Mouse (Mus musculus): ENCODE measurements at regions not wholly inside any gene's neighbourhood (a gene's known extent, or its start where the extent isn't known, plus 50 kb on each side); places are given as distances from the start of the nearest gene placed in this dataset.

DNA sequence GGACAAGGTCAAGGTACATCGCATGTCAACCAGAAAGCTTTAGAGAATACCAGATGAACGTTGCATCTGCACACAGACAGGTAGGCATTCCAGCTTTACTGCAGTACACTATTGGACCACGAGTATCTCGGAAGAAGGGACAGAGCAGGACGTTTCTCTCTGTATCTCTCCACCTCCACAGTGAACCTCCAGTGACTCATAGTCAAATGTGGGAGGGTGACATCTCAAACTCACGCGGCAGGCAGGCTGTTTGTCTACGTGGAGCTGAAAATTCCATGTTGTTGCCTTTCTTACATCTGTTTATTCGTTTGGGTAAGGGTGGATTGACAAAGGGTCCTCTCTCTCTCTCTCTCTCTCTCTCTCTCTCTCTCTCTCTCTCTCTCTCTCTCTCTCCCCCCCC is 463.6 kb downstream of the Kcnj2 start:
- H3K4me3 ChIP-seq (ENCODE audit: low read depth, low read length) = no peak overlapping the region
- no peaks in the 10 kb centered on the region for H3K36me3 ChIP-seq (ENCODE audit: control insufficient read depth, insufficient read depth, low read length)
- no peaks in the 10 kb centered on the region for H3K9me3 ChIP-seq (ENCODE audit: control insufficient read depth, low read length)
- H3K9ac ChIP-seq (replicated peaks; ENCODE audit: low read depth, low read length) = no peak overlapping the region
- no peaks in the 10 kb centered on the region for H3K27me3 ChIP-seq (ENCODE audit: control insufficient read depth, insufficient read depth, low read length)
- no peak overlapping the region for H3K4me2 ChIP-seq (ENCODE audit: low read depth, low read length)
- H3K27ac ChIP-seq (ENCODE audit: low read depth, low read length) = no peak overlapping the region
- no peaks in the 10 kb centered on the region for H3K4me1 ChIP-seq (ENCODE audit: control insufficient read depth, insufficient read depth, low read length)
- 84% methylated on average over 9 of the region's 9 CpGs for WGBS
- ATAC-seq (ENCODE audit: low read depth) = no peak

DNA sequence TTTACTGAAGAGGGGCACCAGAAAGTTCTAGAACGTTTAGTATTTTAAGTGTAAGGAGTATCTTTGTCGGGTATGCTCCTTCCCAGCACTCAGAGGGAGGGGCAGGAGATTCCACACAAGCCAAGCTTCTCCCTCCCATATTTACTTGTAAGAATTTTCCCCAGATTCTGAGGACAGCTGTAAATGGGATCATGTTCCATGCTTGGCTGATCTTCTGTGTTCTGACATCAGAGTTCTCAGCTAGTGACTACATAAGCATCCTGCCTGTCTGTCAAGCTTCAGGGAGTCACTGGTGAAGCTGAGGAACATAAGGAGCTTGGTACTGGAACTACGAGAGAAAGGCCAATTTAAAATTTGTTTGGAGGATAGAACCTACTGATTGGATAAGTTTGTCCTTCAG is 464.9 kb downstream of the Kcnj2 start:
- Histone ChIP-seq H3K27me3 (ENCODE audit: control insufficient read depth, insufficient read depth, low read length) (no peaks in the 10 kb centered on the region), H3K9me3 (ENCODE audit: control insufficient read depth, low read length) (no peaks in the 10 kb centered on the region), H3K36me3 (ENCODE audit: control insufficient read depth, insufficient read depth, low read length) (no peaks in the 10 kb centered on the region), H3K27ac (ENCODE audit: low read depth, low read length) (no peak overlapping the region), H3K4me2 (ENCODE audit: low read depth, low read length) (no peak overlapping the region), H3K9ac (replicated peaks; ENCODE audit: low read depth, low read length) (no peak overlapping the region), H3K4me3 (ENCODE audit: low read depth, low read length) (no peak overlapping the region), H3K4me1 (ENCODE audit: control insufficient read depth, insufficient read depth, low read length) (no peaks in the 10 kb centered on the region)
- 76% methylated on average over 3 of the region's 3 CpGs for WGBS
- no peak for ATAC-seq (ENCODE audit: low read depth)

DNA sequence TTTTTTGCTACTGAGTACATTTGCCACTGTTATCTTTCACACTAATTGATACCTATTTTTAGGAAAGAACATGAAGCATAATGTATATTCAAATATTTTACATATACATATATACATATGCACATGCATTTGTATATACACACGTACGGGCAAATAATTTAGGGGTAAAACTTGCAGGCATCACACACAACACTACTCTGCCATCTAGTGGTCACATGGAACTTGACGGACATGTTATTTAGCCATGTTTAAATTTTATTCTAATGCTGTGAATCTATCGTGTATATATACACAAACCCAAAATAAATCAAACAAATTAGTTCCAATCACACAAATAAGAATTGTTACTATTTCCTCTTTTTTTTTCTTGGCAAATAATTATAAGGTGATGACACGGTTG is 466.5 kb downstream of the Kcnj2 start:
- no peak overlapping the region for H3K4me2 ChIP-seq (ENCODE audit: low read depth, low read length)
- no peaks in the 10 kb centered on the region for H3K4me1 ChIP-seq (ENCODE audit: control insufficient read depth, insufficient read depth, low read length)
- H3K27me3 ChIP-seq (ENCODE audit: control insufficient read depth, insufficient read depth, low read length) = no peaks in the 10 kb centered on the region
- H3K27ac ChIP-seq (ENCODE audit: low read depth, low read length) = no peak overlapping the region
- H3K36me3 ChIP-seq (ENCODE audit: control insufficient read depth, insufficient read depth, low read length) = no peaks in the 10 kb centered on the region
- no peak overlapping the region for H3K9ac ChIP-seq (replicated peaks; ENCODE audit: low read depth, low read length)
- H3K4me3 ChIP-seq (ENCODE audit: low read depth, low read length) = no peak overlapping the region
- H3K9me3 ChIP-seq (ENCODE audit: control insufficient read depth, low read length) = no peaks in the 10 kb centered on the region
- 31% methylated on average over 5 of the region's 5 CpGs for WGBS
- ATAC-seq (ENCODE audit: low read depth) = no peak; the same call in 1 of the 2 replicates

DNA sequence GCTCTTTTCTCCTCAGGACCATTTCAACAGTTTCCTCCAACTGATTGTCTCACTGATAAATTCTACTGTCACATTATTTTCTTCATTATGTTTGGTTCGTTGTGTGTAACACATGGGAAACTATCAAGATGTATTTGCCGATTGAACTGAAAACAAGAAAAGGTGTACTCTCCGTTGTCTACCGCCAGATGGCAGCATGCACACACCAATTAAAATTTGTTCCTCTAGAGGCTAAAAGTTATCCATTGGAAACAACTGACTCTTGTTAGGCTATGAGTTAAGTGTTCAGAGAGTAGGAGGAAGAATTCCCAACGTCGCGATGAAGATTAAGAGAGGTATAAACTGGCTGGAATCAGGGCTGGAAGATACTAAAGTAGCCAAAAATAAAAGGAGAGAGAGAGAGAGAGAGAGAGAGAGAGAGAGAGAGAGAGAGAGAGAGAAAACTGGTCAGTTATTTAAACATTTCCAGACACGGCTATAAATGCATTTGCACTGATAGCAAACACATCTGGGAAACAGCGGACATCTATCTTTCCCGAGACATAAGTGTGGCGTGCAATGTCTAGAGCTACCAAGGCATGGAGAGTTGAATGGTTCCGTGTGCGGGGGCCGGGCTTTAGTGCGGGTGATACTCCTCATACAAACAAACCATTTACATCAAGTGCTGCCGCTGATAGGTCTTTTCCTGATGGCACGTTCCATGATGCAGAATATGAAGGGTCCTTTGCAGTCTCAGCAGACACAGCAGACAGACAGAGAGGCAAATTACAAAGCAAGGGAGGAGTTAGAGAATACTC is 470.3 kb downstream of the Kcnj2 start:
- Histone ChIP-seq H3K9ac (replicated peaks; ENCODE audit: low read depth, low read length) (no peak overlapping the region), H3K27me3 (ENCODE audit: control insufficient read depth, insufficient read depth, low read length) (no peaks in the 10 kb centered on the region), H3K4me3 (ENCODE audit: low read depth, low read length) (no peak overlapping the region), H3K27ac (ENCODE audit: low read depth, low read length) (no peak overlapping the region), H3K4me1 (ENCODE audit: control insufficient read depth, insufficient read depth, low read length) (no peaks in the 10 kb centered on the region), H3K9me3 (ENCODE audit: control insufficient read depth, low read length) (no peaks in the 10 kb centered on the region), H3K36me3 (ENCODE audit: control insufficient read depth, insufficient read depth, low read length) (no peaks in the 10 kb centered on the region), H3K4me2 (ENCODE audit: low read depth, low read length) (no peak overlapping the region)
- no peak for ATAC-seq (ENCODE audit: low read depth)
- WGBS = 45% methylated on average over 17 of the region's 17 CpGs

DNA sequence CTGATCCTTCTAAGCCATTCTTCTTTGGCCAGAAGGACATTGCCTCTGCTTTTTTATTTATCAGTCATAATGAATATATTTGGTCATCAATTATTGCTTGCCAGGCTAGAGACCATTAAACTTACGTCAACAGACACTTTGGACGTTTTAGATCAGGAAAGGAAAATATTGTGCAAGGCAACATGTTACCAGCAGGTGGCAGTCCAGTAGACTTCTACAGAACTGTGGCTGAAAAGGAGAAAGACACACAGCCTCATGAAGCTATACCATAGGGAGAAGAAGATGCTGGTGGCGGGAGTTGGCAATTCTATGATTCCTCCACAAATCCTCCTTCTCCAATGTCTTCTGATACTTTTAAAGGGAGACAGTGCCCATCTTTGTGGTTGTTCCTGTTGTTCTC is 471.7 kb downstream of the Kcnj2 start:
- Histone ChIP-seq H3K4me3 (ENCODE audit: low read depth, low read length) (no peak overlapping the region), H3K27me3 (ENCODE audit: control insufficient read depth, insufficient read depth, low read length) (no peaks in the 10 kb centered on the region), H3K36me3 (ENCODE audit: control insufficient read depth, insufficient read depth, low read length) (no peaks in the 10 kb centered on the region), H3K9ac (replicated peaks; ENCODE audit: low read depth, low read length) (no peak overlapping the region), H3K4me1 (ENCODE audit: control insufficient read depth, insufficient read depth, low read length) (no peaks in the 10 kb centered on the region), H3K9me3 (ENCODE audit: control insufficient read depth, low read length) (no peaks in the 10 kb centered on the region), H3K4me2 (ENCODE audit: low read depth, low read length) (no peak overlapping the region), H3K27ac (ENCODE audit: low read depth, low read length) (no peak overlapping the region)
- ATAC-seq (ENCODE audit: low read depth) = no peak
- WGBS = 21% methylated on average over 3 of the region's 3 CpGs

DNA sequence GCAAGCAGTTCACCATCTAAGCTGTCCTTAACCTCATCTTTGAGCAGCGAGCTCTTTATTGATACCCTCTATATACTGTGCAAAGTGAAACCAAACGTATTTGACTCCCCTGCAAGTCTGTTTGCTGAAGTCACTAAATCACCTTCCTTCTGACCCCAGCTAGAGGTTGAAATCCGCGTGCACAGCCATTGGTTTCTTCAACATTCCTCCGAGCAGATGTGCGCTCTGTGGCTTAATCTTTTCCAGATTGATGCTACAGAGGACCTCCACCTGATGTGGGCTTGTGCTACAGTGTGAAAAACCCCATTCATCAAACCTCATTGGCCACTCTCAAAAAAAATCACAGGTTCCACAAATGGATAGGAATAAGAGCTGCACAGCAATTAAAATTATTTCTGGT is 474.0 kb downstream of the Kcnj2 start:
- Histone ChIP-seq H3K4me1 (ENCODE audit: control insufficient read depth, insufficient read depth, low read length) (no peaks in the 10 kb centered on the region), H3K36me3 (ENCODE audit: control insufficient read depth, insufficient read depth, low read length) (no peaks in the 10 kb centered on the region), H3K4me3 (ENCODE audit: low read depth, low read length) (no peak overlapping the region), H3K4me2 (ENCODE audit: low read depth, low read length) (no peak overlapping the region), H3K9ac (replicated peaks; ENCODE audit: low read depth, low read length) (no peak overlapping the region), H3K27ac (ENCODE audit: low read depth, low read length) (no peak overlapping the region), H3K27me3 (ENCODE audit: control insufficient read depth, insufficient read depth, low read length) (no peaks in the 10 kb centered on the region), H3K9me3 (ENCODE audit: control insufficient read depth, low read length) (no peaks in the 10 kb centered on the region)
- ATAC-seq (ENCODE audit: low read depth) = no peak
- WGBS = 69% methylated on average over 6 of the region's 6 CpGs

DNA sequence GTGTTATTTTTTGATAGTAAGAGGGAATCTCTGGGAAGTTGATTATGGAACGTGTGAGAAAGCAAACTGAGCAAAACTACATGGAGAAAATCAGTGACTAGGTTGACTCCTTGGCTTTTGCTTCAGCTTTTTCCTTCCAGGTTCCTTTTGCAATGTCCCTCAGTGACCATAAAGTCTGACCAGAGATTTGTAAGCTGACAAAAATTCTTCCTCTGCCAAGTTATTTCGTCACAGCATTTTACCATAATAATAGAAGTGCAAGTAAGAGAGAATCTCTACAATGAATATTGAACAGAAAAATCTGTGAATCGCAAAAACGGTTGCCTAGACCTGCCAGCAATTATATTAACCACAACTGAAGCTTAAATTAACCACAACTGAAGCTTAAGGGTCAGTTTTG is 479.3 kb downstream of the Kcnj2 start:
- Histone ChIP-seq H3K9ac (replicated peaks; ENCODE audit: low read depth, low read length) (no peak overlapping the region), H3K4me2 (ENCODE audit: low read depth, low read length) (no peak overlapping the region)
- ATAC-seq (ENCODE audit: low read depth) = no peak

DNA sequence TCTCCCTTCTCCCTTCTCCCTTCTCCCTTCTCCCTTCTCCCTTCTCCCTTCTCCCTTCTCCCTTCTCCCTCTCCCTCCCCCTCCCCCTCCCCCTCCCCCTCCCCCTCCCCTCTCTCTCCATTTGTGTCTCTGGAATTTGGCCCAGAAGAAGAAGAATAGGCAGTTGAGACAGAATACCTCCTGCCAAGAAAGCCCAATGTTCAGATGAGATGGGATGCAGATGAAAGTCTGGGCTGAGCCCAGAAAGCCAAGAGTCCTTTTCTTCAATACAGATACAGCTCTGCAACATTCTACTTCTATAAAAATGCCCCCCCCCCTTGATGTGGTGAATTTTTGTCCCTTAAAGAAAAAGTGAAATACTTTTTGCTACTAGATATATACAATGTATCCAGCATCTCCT is 489.2 kb downstream of the Kcnj2 start:
- H3K27me3 ChIP-seq (ENCODE audit: control insufficient read depth, insufficient read depth, low read length) = no peaks in the 10 kb centered on the region
- no peak for ATAC-seq (ENCODE audit: low read depth)
- no peak overlapping the region for H3K27ac ChIP-seq (ENCODE audit: low read depth, low read length)
- no peak overlapping the region for H3K4me3 ChIP-seq (ENCODE audit: low read depth, low read length)
- no peak overlapping the region for H3K9ac ChIP-seq (replicated peaks; ENCODE audit: low read depth, low read length)
- H3K4me1 ChIP-seq (ENCODE audit: control insufficient read depth, insufficient read depth, low read length) = peaks cover 5% of the 10 kb centered on the region; the same call in 1 of the 2 replicates
- no peaks in the 10 kb centered on the region for H3K36me3 ChIP-seq (ENCODE audit: control insufficient read depth, insufficient read depth, low read length)
- no peak overlapping the region for H3K4me2 ChIP-seq (ENCODE audit: low read depth, low read length)
- H3K9me3 ChIP-seq (ENCODE audit: control insufficient read depth, low read length) = no peaks in the 10 kb centered on the region

More for the DNA sequence above, 479.3 kb downstream of the Kcnj2 start:
- Histone ChIP-seq H3K4me3 (ENCODE audit: low read depth, low read length) (no peak overlapping the region), H3K36me3 (ENCODE audit: control insufficient read depth, insufficient read depth, low read length) (no peaks in the 10 kb centered on the region), H3K4me1 (ENCODE audit: control insufficient read depth, insufficient read depth, low read length) (no peaks in the 10 kb centered on the region), H3K9me3 (ENCODE audit: control insufficient read depth, low read length) (no peaks in the 10 kb centered on the region), H3K27ac (ENCODE audit: low read depth, low read length) (no peak overlapping the region), H3K27me3 (ENCODE audit: control insufficient read depth, insufficient read depth, low read length) (no peaks in the 10 kb centered on the region)
- 88% methylated on average over 4 of the region's 4 CpGs for WGBS

DNA sequence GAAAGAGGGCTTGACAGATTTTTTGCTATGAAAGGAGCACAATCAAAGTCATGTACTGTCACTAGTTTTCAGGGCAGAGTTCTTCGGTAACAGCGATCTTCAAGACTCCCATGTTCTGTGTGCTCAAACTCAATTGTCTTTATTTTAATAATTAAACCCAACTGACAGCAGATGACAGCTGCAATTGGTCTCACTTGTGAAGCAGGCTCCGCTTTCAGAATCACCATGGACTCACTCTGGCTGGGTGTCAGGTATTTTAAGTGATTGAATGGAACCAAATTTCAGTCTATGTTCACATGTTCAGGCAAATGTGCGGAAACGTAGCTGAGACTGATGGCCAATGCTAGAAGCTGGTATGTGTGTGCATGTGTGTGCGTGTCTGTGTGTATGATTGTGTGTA is 489.7 kb downstream of the Kcnj2 start:
- Histone ChIP-seq H3K4me1 (ENCODE audit: control insufficient read depth, insufficient read depth, low read length) (peaks cover 5% of the 10 kb centered on the region; the same call in 1 of the 2 replicates), H3K9me3 (ENCODE audit: control insufficient read depth, low read length) (no peaks in the 10 kb centered on the region), H3K27ac (ENCODE audit: low read depth, low read length) (no peak overlapping the region), H3K27me3 (ENCODE audit: control insufficient read depth, insufficient read depth, low read length) (no peaks in the 10 kb centered on the region), H3K4me2 (ENCODE audit: low read depth, low read length) (no peak overlapping the region), H3K36me3 (ENCODE audit: control insufficient read depth, insufficient read depth, low read length) (no peaks in the 10 kb centered on the region), H3K4me3 (ENCODE audit: low read depth, low read length) (no peak overlapping the region), H3K9ac (replicated peaks; ENCODE audit: low read depth, low read length) (no peak overlapping the region)
- ATAC-seq (ENCODE audit: low read depth) = no peak
- 78% methylated on average over 6 of the region's 6 CpGs for WGBS

All from neural tube, embryonic 14.5 days (tissue).